24 mouse cellular contexts compared by ENCODE assay signal in the genomic region with DNA sequence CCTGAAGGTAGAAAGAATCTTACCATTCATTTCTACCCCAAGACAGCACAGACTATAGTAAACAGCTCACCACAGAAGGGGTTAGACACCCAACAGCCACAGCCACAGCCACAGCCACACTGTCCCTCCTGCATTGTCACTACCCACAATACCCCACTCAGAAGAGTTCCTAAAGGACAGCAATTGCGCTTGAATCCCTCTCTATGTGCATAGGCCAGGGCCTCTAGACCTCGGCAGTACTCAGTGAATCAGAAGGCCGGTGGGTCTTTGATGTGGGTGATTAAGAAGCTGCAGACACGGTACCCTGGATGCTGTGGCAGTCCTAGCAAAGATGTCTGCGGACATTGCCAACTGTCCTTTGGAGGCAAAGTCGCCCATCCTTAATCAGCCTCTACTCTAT. TPM values are rescaled to one million over a fixed set of nuclear protein-coding genes. Genes with fewer than 3 reads are reported as not detected.
"Had no signal": no experiment of that assay in that cellular context is flagged by ENCODE, and none has a peak within 500 bp of the region (broad histone marks: within the 10 kb centered on the region; RNA-seq: fewer than 3 reads in every experiment).

No protein-coding gene starts in this region.

- H3K4me2 ChIP-seq: limb, embryonic 12.5 days; limb, embryonic 15.5 days; liver, embryonic 11.5 days; lung, embryonic 14.5 days; midbrain, embryonic 12.5 days; midbrain, embryonic 15.5 days; neural tube, embryonic 12.5 days; neural tube, embryonic 15.5 days had no signal

- H3K36me3 ChIP-seq: limb, embryonic 12.5 days; limb, embryonic 15.5 days; midbrain, embryonic 12.5 days; midbrain, embryonic 15.5 days; neural tube, embryonic 12.5 days; neural tube, embryonic 15.5 days had no signal

- ATAC-seq: liver, postnatal 0 days; midbrain, embryonic 15.5 days had no signal

- H3K9me3 ChIP-seq: limb, embryonic 12.5 days; limb, embryonic 15.5 days; midbrain, embryonic 12.5 days; midbrain, embryonic 15.5 days; neural tube, embryonic 12.5 days; neural tube, embryonic 15.5 days had no signal

- DNase-seq: kidney, adult 9 months; kidney, postnatal 14 days; kidney, postnatal 4 days; left cerebral cortex, postnatal 4 days; liver, postnatal 0 days; right cerebral cortex, adult 18-20 months; right cerebral cortex, postnatal 14 days; right cerebral cortex, postnatal 4 days; thymus, postnatal 25 days had no signal

- H3K9ac ChIP-seq: limb, embryonic 12.5 days; limb, embryonic 15.5 days; liver, embryonic 14.5 days; liver, postnatal 0 days; lung, embryonic 14.5 days; midbrain, embryonic 12.5 days; midbrain, embryonic 15.5 days; neural tube, embryonic 12.5 days; neural tube, embryonic 15.5 days had no signal

- H3K4me3 ChIP-seq: limb, embryonic 12.5 days; limb, embryonic 15.5 days; midbrain, embryonic 12.5 days; midbrain, embryonic 15.5 days; neural tube, embryonic 12.5 days; neural tube, embryonic 15.5 days had no signal

- H3K27me3 ChIP-seq: limb, embryonic 15.5 days; midbrain, embryonic 12.5 days; midbrain, embryonic 15.5 days; neural tube, embryonic 12.5 days; neural tube, embryonic 15.5 days had no signal

- H3K27ac ChIP-seq: limb, embryonic 12.5 days; limb, embryonic 15.5 days; liver, embryonic 14.5 days; macrophage; midbrain, embryonic 12.5 days; midbrain, embryonic 15.5 days; neural tube, embryonic 12.5 days; neural tube, embryonic 15.5 days; stomach, postnatal 0 days had no signal

- H3K4me1 ChIP-seq: limb, embryonic 15.5 days; midbrain, embryonic 12.5 days; midbrain, embryonic 15.5 days; neural tube, embryonic 12.5 days; neural tube, embryonic 15.5 days had no signal

RNA-seq across cellular contexts. Expression of a gene that starts 20.4 kb away (rescaled TPM):
- polyA plus RNA-seq: kidney, embryonic 16.5 days; limb, embryonic 12.5 days; limb, embryonic 15.5 days; liver, embryonic 11.5 days; liver, embryonic 14.5 days; liver, postnatal 0 days; lung, embryonic 14.5 days; lung, postnatal 0 days; macrophage; midbrain, embryonic 12.5 days; neural tube, embryonic 12.5 days; neural tube, embryonic 15.5 days; stomach, embryonic 14.5 days; stomach, postnatal 0 days; thymus, postnatal 0 days had no signal
